Mouse (Mus musculus) forebrain, embryonic 11.5 days (tissue): ENCODE measurements around the gene Spint1. TPM values are rescaled to one million over a fixed set of nuclear protein-coding genes. Genes with fewer than 3 reads are reported as not detected.

ENCODE experiments used
- ATAC-seq: fragments of 200-750 bp; cut with Nextera tagmentation; replicated peaks from 2 replicates; pipeline ENCODE4 v1.8.0; 2017; ENCODE audit warnings: moderate TSS enrichment; ENCODE audit not compliant: low FRiP score
- DNase-seq: peaks from one replicate; pipeline ENCODE4 v3.0.0-alpha.2; 2017; ENCODE audit warnings: low spot score
- H3K27ac ChIP-seq: fragments of 300-500 bp; sonication (generic); 2 replicates; pipeline ENCODE4 v1.5.1; 2014; ENCODE audit warnings: low read depth, low read length
- H3K27me3 ChIP-seq: fragments of 300-500 bp; sonication (generic); 2 replicates; pipeline ENCODE4 v1.6.1; 2014; ENCODE audit warnings: mild to moderate bottlenecking, low read length, mixed read lengths; ENCODE audit not compliant: control insufficient read depth, insufficient read depth
- H3K36me3 ChIP-seq: fragments of 300-500 bp; sonication (generic); 2 replicates; pipeline ENCODE4 v1.6.1; 2014; ENCODE audit warnings: mild to moderate bottlenecking, low read length, moderate library complexity, mixed read lengths; ENCODE audit not compliant: control insufficient read depth, insufficient read depth
- H3K4me1 ChIP-seq: fragments of 300-500 bp; sonication (generic); replicated peaks from 2 replicates; pipeline ENCODE4 v1.6.1; 2014; ENCODE audit warnings: low read length, mixed read lengths; ENCODE audit not compliant: control insufficient read depth, insufficient read depth
- H3K4me2 ChIP-seq: fragments of 300-500 bp; sonication (generic); 2 replicates; pipeline ENCODE4 v1.6.1; 2014; ENCODE audit warnings: low read depth, mild to moderate bottlenecking, low read length, moderate library complexity, mixed read lengths; ENCODE audit not compliant: severe bottlenecking
- H3K4me3 ChIP-seq: fragments of 300-500 bp; sonication (generic); 2 replicates; pipeline ENCODE4 v1.5.1; 2014; ENCODE audit warnings: low read depth, low read length
- H3K9ac ChIP-seq: fragments of 300-500 bp; sonication (generic); 2 replicates; pipeline ENCODE4 v1.6.1; 2014; ENCODE audit warnings: low read length
- H3K9me3 ChIP-seq: fragments of 300-500 bp; sonication (generic); 2 replicates; pipeline ENCODE4 v1.6.1; 2016; ENCODE audit warnings: low read length, mixed read lengths; ENCODE audit not compliant: control insufficient read depth
- WGBS: fragments of 180-500 bp; shearing (Covaris S2); extraction: QIAGEN DNeasy Blood & Tissue Kit; methylation state at CpG from one replicate; pipeline ENCODE4 v1.1.7; 2014; 5-methylcytosine and 5-hydroxymethylcytosine counted together
- polyA plus RNA-seq: library from polyadenylated mRNA; unstranded; fragments of >200 nt; fragmentation: Nextera tagmentation; extraction: Ambion mirVana; gene quantifications from 2 replicates; pipeline ENCODE4 v1.2.1, GENCODE M21; 2014

Spint1 gene
- polyA plus RNA-seq, 1 experiment from 2014 or later: 2.2 TPM

GRCm38 (mm10) chr2:119250826-119251478 lies 13.8 kb downstream of the Spint1 start:
- no peaks in the 10 kb centered on the region for H3K27me3 ChIP-seq
- no peak overlapping the region for H3K9ac ChIP-seq
- no peak overlapping the region for H3K4me3 ChIP-seq
- H3K36me3 ChIP-seq: no peaks in the 10 kb centered on the region
- WGBS: 14% methylated on average over 11 of the region's 11 CpGs
- no peak overlapping the region for H3K27ac ChIP-seq
- no peaks in the 10 kb centered on the region for H3K4me1 ChIP-seq
- no peak overlapping the region for H3K4me2 ChIP-seq
- DNase-seq (peak; percentile 93), ATAC-seq (peak; percentile 63; the same call in 1 of the 2 replicates)
- no peaks in the 10 kb centered on the region for H3K9me3 ChIP-seq

GRCm38 (mm10) chr2:119254976-119255375 lies 17.8 kb downstream of the Spint1 start:
- no peak overlapping the region for H3K4me3 ChIP-seq
- H3K36me3 ChIP-seq: no peaks in the 10 kb centered on the region
- DNase-seq: no peak
- H3K27me3 ChIP-seq: no peaks in the 10 kb centered on the region
- H3K27ac ChIP-seq: no peak overlapping the region
- no peak overlapping the region for H3K4me2 ChIP-seq
- WGBS: 12% methylated on average over 7 of the region's 7 CpGs
- no peaks in the 10 kb centered on the region for H3K9me3 ChIP-seq
- H3K4me1 ChIP-seq: no peaks in the 10 kb centered on the region
- no peak for ATAC-seq
- no peak overlapping the region for H3K9ac ChIP-seq

- Histone ChIP-seq H3K36me3 (no peaks in the 10 kb centered on the region), H3K27ac (no peak overlapping the region), H3K4me2 (no peak overlapping the region), H3K4me1 (no peaks in the 10 kb centered on the region), H3K27me3 (no peaks in the 10 kb centered on the region), H3K4me3 (no peak overlapping the region), H3K9ac (no peak overlapping the region), H3K9me3 (no peaks in the 10 kb centered on the region)
- ATAC-seq (no peak), DNase-seq (no peak)
- WGBS: 70% methylated on average over 1 of the region's 1 CpGs
Measured at GRCm38 (mm10) chr2:119260518-119260917, 23.4 kb downstream of the Spint1 start.

GRCm38 (mm10) chr2:119261326-119261725 lies 24.2 kb downstream of the Spint1 start:
- ATAC-seq: no peak
- no peaks in the 10 kb centered on the region for H3K4me1 ChIP-seq
- WGBS: 60% methylated on average over 2 of the region's 2 CpGs

GRCm38 (mm10) chr2:119262978-119263377 lies 25.8 kb downstream of the Spint1 start:
- Histone ChIP-seq H3K4me2 (no peak overlapping the region), H3K9ac (no peak overlapping the region), H3K27ac (no peak overlapping the region), H3K36me3 (no peaks in the 10 kb centered on the region), H3K4me3 (no peak overlapping the region), H3K9me3 (no peaks in the 10 kb centered on the region), H3K4me1 (no peaks in the 10 kb centered on the region), H3K27me3 (no peaks in the 10 kb centered on the region)
- ATAC-seq (no peak), DNase-seq (no peak)
- WGBS: 52% methylated on average over 8 of the region's 8 CpGs

More at GRCm38 (mm10) chr2:119261326-119261725, 24.2 kb downstream of the Spint1 start:
- no peaks in the 10 kb centered on the region for H3K27me3 ChIP-seq
- no peaks in the 10 kb centered on the region for H3K36me3 ChIP-seq
- H3K9ac ChIP-seq: no peak overlapping the region
- no peak overlapping the region for H3K4me2 ChIP-seq
- H3K27ac ChIP-seq: no peak overlapping the region
- no peaks in the 10 kb centered on the region for H3K9me3 ChIP-seq
- H3K4me3 ChIP-seq: no peak overlapping the region
- DNase-seq: no peak

- Histone ChIP-seq H3K36me3 (no peaks in the 10 kb centered on the region), H3K4me3 (no peak overlapping the region), H3K27me3 (0 out of 2 replicates have a peak, but pooled peaks cover under 1% of the 10 kb centered on the region), H3K4me1 (no peaks in the 10 kb centered on the region), H3K9me3 (no peaks in the 10 kb centered on the region), H3K27ac (no peak overlapping the region), H3K4me2 (no peak overlapping the region), H3K9ac (no peak overlapping the region)
- no peak for ATAC-seq
- 88% methylated on average over 5 of the region's 5 CpGs for WGBS
- DNase-seq: no peak
Measured at GRCm38 (mm10) chr2:119263813-119264212, 26.7 kb downstream of the Spint1 start.

- Histone ChIP-seq H3K4me3 (peak overlapping the region; percentile 48), H3K9ac (peak overlapping the region; percentile 54; the same call in 1 of the 2 replicates), H3K4me1 (no peaks in the 10 kb centered on the region), H3K9me3 (no peaks in the 10 kb centered on the region), H3K4me2 (peak overlapping the region; percentile 97), H3K27me3 (peaks cover 6% of the 10 kb centered on the region), H3K36me3 (no peaks in the 10 kb centered on the region), H3K27ac (no peak overlapping the region)
- 54% methylated on average over 9 of the region's 9 CpGs for WGBS
- no peak for ATAC-seq
- no peak for DNase-seq
Measured at GRCm38 (mm10) chr2:119270286-119270642, 33.1 kb downstream of the Spint1 start.

- under 1% methylated on average over 44 of the region's 49 CpGs for WGBS
- DNase-seq (peak; percentile 84), ATAC-seq (peak; percentile 87)
- Histone ChIP-seq H3K27ac (no peak within 1 kb of the TSS), H3K4me2 (peak within 1 kb of the TSS; percentile 97), H3K9ac (peak within 1 kb of the TSS; percentile 54), H3K4me3 (peak within 1 kb of the TSS; percentile 48), H3K4me1 (no peaks in the 10 kb centered on the region), H3K9me3 (no peaks in the 10 kb centered on the region), H3K36me3 (no peaks in the 10 kb centered on the region), H3K27me3 (peaks cover 6% of the 10 kb centered on the region)
Measured at GRCm38 (mm10) chr2:119270643-119271331, 33.6 kb downstream of the Spint1 start, which contains the start of gene Rhov. Gene Rhov (minus strand): TSS chr2:119271272.
